Mouse (Mus musculus): ENCODE results near the gene Ildr1.

- no peak for TF ChIP-seq EP300 (IDR thresholded peaks at IDR 0.05; ENCODE audit: low read depth)
- no peak for TF ChIP-seq CTCF (IDR thresholded peaks at IDR 0.05; ENCODE audit: low read depth)
Measured at GRCm38 (mm10) chr16:36743580-36743979, 49.8 kb downstream of the Ildr1 start.
